Mouse (Mus musculus) left cerebral cortex, adult 8-10 months (tissue): ENCODE data around the gene Col26a1. TPM values are rescaled to one million over a fixed set of nuclear protein-coding genes. Genes with fewer than 3 reads are reported as not detected.
"Not testable (repeated sequence)": the region's sequence is repeated elsewhere in the genome, so short reads cannot be mapped to it uniquely, and the experiment has no call there.

Experiments
- DNase-seq, 2 experiments: peaks; one replicate each; pipeline ENCODE4 v3.0.0; 2022; ENCODE audit warnings: low spot score in 2 of 2
- total RNA-seq, 4 experiments: library from RNA; stranded (reverse); gene quantifications; 2 replicates each; pipeline ENCODE4 v1.2.4; 2022

Col26a1 gene
- total RNA-seq, 4 experiments from 2014 or later = 6.0 to 8.4 (median 6.8) TPM

GRCm38 (mm10) chr5:136755696-136756095, 127.3 kb downstream of the Col26a1 start:
- peak in 1 of 2 experiments; percentile 84 for DNase-seq

DNA sequence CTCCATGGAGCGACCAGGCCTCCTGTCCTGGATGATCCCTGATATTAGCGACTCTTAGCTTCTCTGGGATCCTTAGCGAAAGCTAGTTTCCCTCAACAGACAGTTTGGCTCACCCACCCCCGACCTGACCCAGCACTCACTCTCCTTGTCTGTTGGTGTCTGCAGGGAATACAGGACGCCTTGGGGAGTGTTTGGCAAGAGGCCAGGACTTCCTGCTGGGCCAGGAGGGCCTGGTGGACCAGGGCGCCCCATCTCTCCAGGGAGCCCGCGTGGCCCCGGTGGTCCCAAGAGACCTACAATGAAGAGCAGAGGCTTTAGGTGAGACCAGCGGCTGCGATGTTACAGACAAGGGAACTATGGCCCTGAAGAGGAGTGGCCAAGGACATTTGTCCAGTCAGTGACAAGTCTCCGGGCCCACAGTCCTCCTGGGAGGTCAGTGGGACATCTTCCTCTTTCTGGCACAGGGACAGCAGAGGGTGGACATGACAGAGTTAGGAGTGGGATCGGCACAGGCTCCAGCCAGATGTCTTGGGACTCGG, 128.9 kb downstream of the Col26a1 start:
- DNase-seq = no peak

DNA sequence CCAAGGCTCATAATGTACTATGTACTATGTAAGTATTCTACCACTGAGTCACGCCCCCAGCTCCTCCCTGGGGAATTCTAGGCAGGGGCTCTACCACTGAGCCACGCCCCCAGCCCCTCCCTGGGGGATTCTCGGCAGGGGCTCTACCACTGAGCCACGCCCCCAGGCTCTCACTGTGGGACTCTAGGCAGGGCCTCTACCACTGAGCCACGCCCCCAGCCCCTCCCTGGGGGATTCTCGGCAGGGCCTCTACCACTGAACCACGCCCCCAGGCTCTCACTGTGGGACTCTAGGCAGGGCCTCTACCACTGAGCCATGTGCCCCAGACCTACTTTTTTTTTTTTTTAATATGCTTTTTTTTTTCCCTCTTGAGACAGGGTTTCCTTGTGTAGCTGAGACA, 129.8 kb downstream of the Col26a1 start:
- DNase-seq = not testable (repeated sequence)

DNA sequence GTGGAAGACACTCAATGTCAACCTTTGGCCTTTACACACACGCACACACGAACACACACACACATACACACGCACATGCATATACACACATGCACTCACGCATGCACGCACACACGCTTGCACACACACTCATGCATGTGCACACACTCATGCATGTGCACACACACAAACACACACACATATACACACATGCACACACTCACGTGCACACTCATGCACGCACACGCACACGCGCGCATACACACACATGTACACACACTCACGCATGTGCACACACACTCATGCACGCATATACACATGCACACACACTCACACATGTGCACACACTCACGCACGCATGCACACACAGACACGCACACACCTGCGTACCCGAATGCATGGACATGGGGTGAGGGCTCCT, 130.9 kb downstream of the Col26a1 start:
- DNase-seq = no peak

- DNase-seq = no peak
Observed at GRCm38 (mm10) chr5:136746596-136746995, 136.4 kb downstream of the Col26a1 start.

DNA sequence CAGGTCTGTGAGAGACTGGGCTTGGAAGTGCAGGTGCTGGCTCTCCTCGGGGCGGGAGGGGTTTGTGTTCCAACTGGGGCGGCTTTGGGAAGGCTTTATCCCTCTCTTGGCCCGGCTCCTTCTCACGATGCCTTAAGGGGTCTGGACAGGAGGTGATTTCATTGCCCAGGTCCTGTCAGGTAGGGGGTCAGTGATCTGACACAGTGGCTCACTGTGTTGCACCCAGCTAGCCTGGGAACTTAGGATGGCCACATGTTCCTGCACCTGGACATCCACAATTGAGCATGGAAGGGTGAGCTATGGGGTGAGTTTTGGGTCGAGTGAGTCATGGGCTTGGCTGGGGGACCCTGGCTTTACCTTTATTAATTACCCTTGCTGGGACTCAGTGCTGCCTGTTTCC, 144.1 kb downstream of the Col26a1 start:
- no peak for DNase-seq

GRCm38 (mm10) chr5:136726271-136726670, 156.7 kb downstream of the Col26a1 start:
- not testable (repeated sequence) for DNase-seq

- no peak for DNase-seq
Observed at GRCm38 (mm10) chr5:136721596-136721995, 161.4 kb downstream of the Col26a1 start.

DNA sequence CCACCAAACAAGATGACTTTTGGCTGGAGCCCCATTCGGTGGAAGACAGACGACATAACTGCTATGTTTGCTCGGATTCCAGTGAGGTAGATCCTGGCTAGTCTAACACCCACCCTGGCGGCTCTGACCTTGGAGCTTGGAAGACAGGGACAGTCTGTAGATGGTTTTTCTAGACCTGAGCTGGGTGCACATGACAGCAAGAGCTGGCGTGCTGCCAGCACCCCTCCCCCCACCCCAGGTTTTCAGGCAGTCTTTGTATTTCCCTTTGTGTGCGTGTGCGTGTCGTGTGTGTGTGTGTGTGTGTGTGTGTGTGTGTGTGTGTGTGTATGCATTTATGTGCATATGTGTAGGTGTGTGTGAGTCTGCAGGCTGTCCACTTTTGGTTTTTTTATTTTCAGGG, 164.4 kb downstream of the Col26a1 start:
- DNase-seq = no peak

GRCm38 (mm10) chr5:136717573-136717854, 165.5 kb downstream of the Col26a1 start:
- DNase-seq = no peak

GRCm38 (mm10) chr5:136716696-136717572, 166.1 kb downstream of the Col26a1 start:
- DNase-seq = no peak

- no peak for DNase-seq
Observed at GRCm38 (mm10) chr5:136714879-136715278, 168.1 kb downstream of the Col26a1 start.

GRCm38 (mm10) chr5:136714232-136714875, 168.7 kb downstream of the Col26a1 start:
- DNase-seq = no peak

DNA sequence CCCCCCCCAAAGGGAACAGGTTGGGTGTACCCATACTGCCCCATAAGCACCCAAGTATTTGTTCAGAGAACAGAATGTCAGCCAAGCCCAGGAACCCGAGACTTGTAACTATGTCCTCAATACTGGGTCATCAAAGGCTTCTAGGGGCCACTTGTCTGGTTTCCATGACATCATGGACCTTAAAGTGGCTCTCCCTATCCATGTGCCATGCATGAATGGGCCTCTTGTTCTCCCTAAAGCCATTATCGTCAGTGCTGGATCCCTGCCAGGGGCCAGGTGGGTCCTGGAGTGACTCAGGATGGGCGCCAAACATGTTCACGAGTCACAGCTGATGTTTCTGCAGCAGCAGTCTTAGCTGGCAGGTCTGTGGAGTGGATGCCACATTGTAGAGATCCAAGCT, 172.3 kb downstream of the Col26a1 start:
- DNase-seq = no peak

DNA sequence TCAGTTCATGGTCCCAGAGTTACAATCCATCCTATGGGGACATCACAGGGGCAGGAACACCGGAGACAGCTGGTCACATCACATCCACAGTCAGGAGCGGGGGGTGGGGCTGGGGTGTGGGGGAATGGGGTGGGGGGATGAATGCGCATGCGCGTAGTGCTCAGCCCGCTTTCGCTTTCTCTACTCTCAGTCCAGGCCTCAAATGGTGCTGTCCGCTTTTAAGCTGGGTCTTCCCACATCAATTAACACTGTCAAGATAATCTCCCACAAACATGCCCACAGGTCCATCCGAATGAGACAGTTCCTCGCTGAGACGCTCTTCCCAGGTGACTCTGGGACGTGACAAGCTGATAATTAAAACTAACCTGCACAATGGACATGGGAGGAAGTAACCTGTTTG, 174.9 kb downstream of the Col26a1 start:
- no peak for DNase-seq

DNA sequence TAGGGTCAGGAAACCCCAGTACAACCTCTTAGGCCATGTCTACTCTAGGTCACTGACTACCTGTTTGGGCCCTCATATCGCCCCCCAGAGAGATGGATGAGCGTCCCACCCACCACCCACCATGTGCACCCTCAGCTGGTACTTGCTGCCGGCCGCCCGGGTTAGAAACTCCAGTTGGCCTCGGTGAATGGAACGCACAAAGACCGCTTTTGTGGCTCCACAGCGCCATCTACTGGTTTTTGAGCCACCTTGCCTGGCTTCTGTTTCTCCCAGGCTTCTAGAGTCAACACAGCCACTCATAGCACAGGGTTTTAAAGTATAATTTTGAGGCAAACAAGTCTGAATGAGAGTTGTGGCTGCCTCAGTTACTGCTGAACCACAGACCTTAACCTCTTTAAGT, 176.2 kb downstream of the Col26a1 start:
- DNase-seq = peak in 1 of 2 experiments; percentile 25

GRCm38 (mm10) chr5:136705532-136705931, 177.5 kb downstream of the Col26a1 start:
- no peak for DNase-seq

GRCm38 (mm10) chr5:136704151-136704550, 178.9 kb downstream of the Col26a1 start:
- DNase-seq = no peak

DNA sequence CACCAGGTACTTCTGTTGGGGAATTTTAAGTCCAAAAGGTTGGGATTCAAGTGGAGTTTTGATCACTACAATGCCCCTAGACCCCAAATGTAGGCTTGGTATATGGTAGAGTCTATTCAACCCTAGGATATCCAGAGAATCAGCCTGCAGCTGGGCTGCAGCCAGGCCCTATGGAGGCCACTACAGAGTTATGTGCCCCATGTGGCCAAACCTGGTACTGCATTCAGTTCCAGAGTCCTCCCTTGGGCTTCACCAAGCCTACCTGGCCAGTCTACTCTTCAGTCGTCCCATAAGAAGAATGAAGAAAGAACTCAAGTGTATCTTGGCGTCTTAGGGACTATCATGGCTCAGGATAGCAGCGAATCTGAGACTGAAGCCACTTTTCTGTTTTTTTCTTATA, 179.3 kb downstream of the Col26a1 start:
- DNase-seq = peak in 1 of 2 experiments; percentile 74

DNA sequence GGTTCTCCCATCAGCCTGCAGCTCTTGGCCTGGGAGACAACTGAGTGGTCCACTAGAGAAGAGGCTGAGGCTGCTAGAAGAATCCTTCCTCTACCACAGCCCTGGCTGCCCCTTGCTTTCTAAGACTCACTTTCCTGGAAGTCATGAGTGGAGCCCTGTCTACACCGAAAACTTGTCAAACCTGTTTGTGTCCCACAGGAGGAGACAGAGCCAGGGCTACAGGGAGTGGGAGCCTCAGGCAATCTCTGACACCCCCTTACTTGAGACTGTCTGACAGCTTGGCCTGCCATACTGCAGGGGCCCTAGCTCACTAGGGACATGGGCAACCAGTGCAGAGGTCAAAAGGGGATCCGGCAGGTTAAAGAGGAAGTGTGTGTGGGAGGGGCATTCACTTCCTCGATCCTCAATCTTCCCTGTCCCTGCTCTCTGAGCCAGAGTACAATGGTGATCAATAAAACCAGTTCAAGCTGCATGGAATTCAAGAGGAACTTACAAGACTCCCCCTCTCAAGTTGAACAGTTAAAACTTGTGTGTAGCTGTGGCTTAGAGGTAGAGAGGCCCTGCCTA, 180.8 kb downstream of the Col26a1 start:
- no peak for DNase-seq

DNA sequence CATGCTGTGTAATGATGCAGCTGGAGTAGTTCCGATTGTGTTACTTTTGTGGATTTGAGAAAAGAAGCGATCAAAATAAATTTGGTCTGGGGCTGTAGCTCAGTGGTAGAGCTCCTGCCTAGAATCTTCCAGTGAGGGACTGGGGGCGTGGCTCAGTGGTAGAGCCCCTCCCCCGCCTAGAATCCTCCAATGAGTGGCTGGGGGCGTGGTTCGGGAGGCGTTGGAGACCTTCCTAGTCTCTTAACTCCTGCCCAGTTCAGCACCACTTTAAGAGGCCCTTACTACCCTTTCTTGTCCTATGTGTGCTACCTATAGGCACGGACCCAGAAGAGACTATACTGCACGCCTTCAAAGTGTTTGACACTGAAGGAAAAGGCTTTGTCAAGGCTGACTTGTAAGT, 185.4 kb downstream of the Col26a1 start:
- DNase-seq = no peak

DNA sequence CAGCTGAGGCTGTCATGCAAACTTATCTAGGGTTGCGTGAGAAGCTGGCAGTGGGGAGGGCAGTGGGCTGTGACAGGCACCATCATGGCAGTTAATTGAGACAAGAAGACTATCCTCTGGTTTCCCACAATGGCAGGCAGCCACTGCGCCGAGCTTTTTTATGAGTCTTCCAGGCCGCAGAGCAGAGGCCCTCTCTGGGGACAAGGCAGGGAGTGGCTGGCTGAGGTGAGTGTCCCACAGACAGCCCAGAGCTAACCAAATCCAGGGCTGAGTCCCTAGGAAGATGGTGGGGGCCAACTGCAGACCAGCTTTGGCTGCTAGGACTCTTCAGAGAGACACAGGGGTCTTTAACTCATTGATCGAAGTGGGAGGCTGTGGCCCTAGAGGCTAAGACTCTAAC, 186.5 kb downstream of the Col26a1 start:
- DNase-seq = no peak
